Mouse (Mus musculus): ENCODE data around the gene Ide.
"Not testable (repeated sequence)": the region's sequence is repeated elsewhere in the genome, so short reads cannot be mapped to it uniquely, and the experiment has no call there.

Gene Ide

GRCm38 (mm10) chr19:37265333-37266103, 72.1 kb downstream of the Ide start:
- DNase-seq (ENCODE audit: low spot score in 2 of 2): peak; percentile 78 to 92

GRCm38 (mm10) chr19:37263943-37264897, 73.4 kb downstream of the Ide start:
- DNase-seq (ENCODE audit: low spot score in 2 of 2): no peak

- DNase-seq (ENCODE audit: low spot score in 2 of 2): no peak
Observed at GRCm38 (mm10) chr19:37263566-37263942, 74.1 kb downstream of the Ide start.

GRCm38 (mm10) chr19:37262389-37262788, 75.3 kb downstream of the Ide start:
- DNase-seq (ENCODE audit: low spot score in 2 of 2): no peak

GRCm38 (mm10) chr19:37255321-37255720, 82.3 kb downstream of the Ide start:
- DNase-seq (ENCODE audit: low spot score in 2 of 2): peak in 1 of 2 experiments; percentile 35

GRCm38 (mm10) chr19:37252104-37252503, 85.5 kb downstream of the Ide start:
- no peak for DNase-seq (ENCODE audit: low spot score in 2 of 2)

GRCm38 (mm10) chr19:37248199-37248598, 89.5 kb downstream of the Ide start:
- DNase-seq (ENCODE audit: low spot score in 2 of 2): no peak

GRCm38 (mm10) chr19:37246859-37247258, 90.8 kb downstream of the Ide start:
- DNase-seq (ENCODE audit: low spot score in 2 of 2): no peak

- no peak for DNase-seq (ENCODE audit: low spot score in 2 of 2)
Observed at GRCm38 (mm10) chr19:37242707-37243106, 94.9 kb downstream of the Ide start.

GRCm38 (mm10) chr19:37241201-37241600, 96.5 kb downstream of the Ide start:
- DNase-seq (ENCODE audit: low spot score in 2 of 2): no peak

GRCm38 (mm10) chr19:37239096-37239495, 98.6 kb downstream of the Ide start:
- no peak for DNase-seq (ENCODE audit: low spot score in 2 of 2)

GRCm38 (mm10) chr19:37238651-37239050, 99.0 kb downstream of the Ide start:
- no peak for DNase-seq (ENCODE audit: low spot score in 2 of 2)

GRCm38 (mm10) chr19:37237712-37238437, 99.8 kb downstream of the Ide start:
- no peak for DNase-seq (ENCODE audit: low spot score in 2 of 2)

- DNase-seq (ENCODE audit: low spot score in 2 of 2): no peak
Observed at GRCm38 (mm10) chr19:37237306-37237705, 100.3 kb downstream of the Ide start.

- no peak for DNase-seq (ENCODE audit: low spot score in 2 of 2)
Observed at GRCm38 (mm10) chr19:37235818-37236217, 101.8 kb downstream of the Ide start.

GRCm38 (mm10) chr19:37233561-37234539, 103.8 kb downstream of the Ide start:
- no peak for DNase-seq (ENCODE audit: low spot score in 2 of 2)

- not testable (repeated sequence) for DNase-seq (ENCODE audit: low spot score in 2 of 2)
Observed at GRCm38 (mm10) chr19:37232598-37232997, 105.1 kb downstream of the Ide start.

GRCm38 (mm10) chr19:37225197-37225862, 112.3 kb downstream of the Ide start:
- DNase-seq (ENCODE audit: low spot score in 2 of 2): no peak
